Mouse (Mus musculus) small intestine, adult 2 months (tissue): ENCODE results near the gene Tmem50a.

ENCODE experiments used
- CTCF ChIP-seq: fragments of 200-500 bp; IDR thresholded peaks from 2 replicates; pipeline ENCODE4 v1.5.1; 2012; ENCODE audit warnings: low read depth, mild to moderate bottlenecking, control low read depth, inconsistent platforms, low read length, moderate library complexity, mixed read lengths; ENCODE audit not compliant: insufficient replicate concordance, insufficient read length; ENCODE audit errors: extremely low read depth
- POLR2A ChIP-seq: fragments of 200-500 bp; IDR thresholded peaks from 2 replicates; pipeline ENCODE4 v1.6.1; 2012; ENCODE audit warnings: low read depth, mild to moderate bottlenecking, control low read depth, inconsistent platforms, low read length, moderate library complexity

DNA sequence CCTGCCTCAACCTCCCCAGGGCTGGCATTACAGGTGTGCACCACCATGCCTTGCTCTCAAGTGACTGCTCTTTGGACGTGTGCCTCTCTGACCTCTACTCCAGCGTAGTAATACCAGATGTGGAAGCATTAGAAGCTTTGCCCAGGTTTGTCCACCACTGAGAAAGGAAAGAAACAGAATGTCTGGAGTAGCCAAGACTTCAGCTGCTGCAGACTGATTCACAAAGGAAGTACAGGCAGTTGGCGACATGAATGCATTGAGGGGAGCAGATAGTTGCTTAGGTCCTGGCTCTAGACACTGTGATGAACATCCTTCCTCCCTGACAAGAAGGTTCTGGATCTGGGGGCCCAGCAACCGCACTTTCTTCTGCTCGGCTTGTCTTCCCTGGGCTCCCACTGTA is 58.8 kb downstream of the Tmem50a start:
- no peak for TF ChIP-seq CTCF
- no peak for TF ChIP-seq POLR2A
